Mouse (Mus musculus): ENCODE results near the gene Adat1. TPM values are rescaled to one million over a fixed set of nuclear protein-coding genes. Genes with fewer than 3 reads are reported as not detected.
"Not testable (repeated sequence)": the region's sequence is repeated elsewhere in the genome, so short reads cannot be mapped to it uniquely, and the experiment has no call there.

The Adat1 gene
- polyA plus RNA-seq, 1 experiment from 2014 or later: 17.8 TPM

GRCm38 (mm10) chr8:111940171-111941100, 51.7 kb downstream of the Adat1 start, which contains the start of gene Gabarapl2:
Gabarapl2 (plus strand) TSS chr8:111940703.
- Histone ChIP-seq H3K4me3 (ENCODE audit: low read depth, low read length) (peak within 1 kb of the TSS; percentile 99), H3K27me3 (replicated peaks; ENCODE audit: control insufficient read depth, insufficient read depth, low read length) (no peaks in the 10 kb centered on the region), H3K9me3 (ENCODE audit: control insufficient read depth, low read length) (no peaks in the 10 kb centered on the region), H3K27ac (ENCODE audit: low read depth, low read length) (peak within 1 kb of the TSS; percentile 73), H3K9ac (ENCODE audit: low read depth, low read length) (peak within 1 kb of the TSS; percentile 92), H3K4me1 (replicated peaks; ENCODE audit: control insufficient read depth, insufficient read depth, low read length) (peaks cover 13% of the 10 kb centered on the region), H3K4me2 (peak within 1 kb of the TSS; percentile 95), H3K36me3 (ENCODE audit: control insufficient read depth, insufficient read depth, low read length) (peaks cover 7% of the 10 kb centered on the region; the same call in 1 of the 2 replicates)
- ATAC-seq (replicated peaks; ENCODE audit: low FRiP score) (peak; percentile 95), DNase-seq (ENCODE audit: low spot score) (peak; percentile 92)
- WGBS: under 1% methylated on average over 65 of the region's 65 CpGs

- Histone ChIP-seq H3K36me3 (ENCODE audit: control insufficient read depth, insufficient read depth, low read length) (peaks cover 2% of the 10 kb centered on the region; the same call in 1 of the 2 replicates), H3K9me3 (ENCODE audit: control insufficient read depth, low read length) (no peaks in the 10 kb centered on the region), H3K4me2 (peak overlapping the region; percentile 95), H3K27ac (ENCODE audit: low read depth, low read length) (peak overlapping the region; percentile 73), H3K9ac (ENCODE audit: low read depth, low read length) (peak overlapping the region; percentile 92), H3K4me1 (replicated peaks; ENCODE audit: control insufficient read depth, insufficient read depth, low read length) (peaks cover 13% of the 10 kb centered on the region), H3K4me3 (ENCODE audit: low read depth, low read length) (peak overlapping the region; percentile 99), H3K27me3 (replicated peaks; ENCODE audit: control insufficient read depth, insufficient read depth, low read length) (no peaks in the 10 kb centered on the region)
- DNase-seq (ENCODE audit: low spot score): peak; percentile 61
- ATAC-seq (replicated peaks; ENCODE audit: low FRiP score): peak; percentile 82
- 9% methylated on average over 10 of the region's 10 CpGs for WGBS
Measured at GRCm38 (mm10) chr8:111939516-111940142, 52.5 kb downstream of the Adat1 start.

GRCm38 (mm10) chr8:111938076-111938985, 53.8 kb downstream of the Adat1 start:
- 84% methylated on average over 8 of the region's 9 CpGs for WGBS
- not testable (repeated sequence) for H3K27ac ChIP-seq (ENCODE audit: low read depth, low read length); DNase-seq (ENCODE audit: low spot score); H3K4me2 ChIP-seq; H3K9me3 ChIP-seq (ENCODE audit: control insufficient read depth, low read length); H3K4me3 ChIP-seq (ENCODE audit: low read depth, low read length); ATAC-seq (replicated peaks; ENCODE audit: low FRiP score); H3K27me3 ChIP-seq (replicated peaks; ENCODE audit: control insufficient read depth, insufficient read depth, low read length); H3K36me3 ChIP-seq (ENCODE audit: control insufficient read depth, insufficient read depth, low read length); H3K9ac ChIP-seq (ENCODE audit: low read depth, low read length)
- peaks cover 13% of the 10 kb centered on the region for H3K4me1 ChIP-seq (replicated peaks; ENCODE audit: control insufficient read depth, insufficient read depth, low read length)

GRCm38 (mm10) chr8:111937184-111937583, 54.9 kb downstream of the Adat1 start:
- ATAC-seq (replicated peaks; ENCODE audit: low FRiP score) (no peak), DNase-seq (ENCODE audit: low spot score) (no peak)
- H3K4me3 ChIP-seq (ENCODE audit: low read depth, low read length): no peak overlapping the region
- H3K27me3 ChIP-seq (replicated peaks; ENCODE audit: control insufficient read depth, insufficient read depth, low read length): no peaks in the 10 kb centered on the region
- H3K36me3 ChIP-seq (ENCODE audit: control insufficient read depth, insufficient read depth, low read length): no peaks in the 10 kb centered on the region
- peaks cover 23% of the 10 kb centered on the region for H3K4me1 ChIP-seq (replicated peaks; ENCODE audit: control insufficient read depth, insufficient read depth, low read length)
- no peak overlapping the region for H3K27ac ChIP-seq (ENCODE audit: low read depth, low read length)
- H3K9me3 ChIP-seq (ENCODE audit: control insufficient read depth, low read length): no peaks in the 10 kb centered on the region
- H3K9ac ChIP-seq (ENCODE audit: low read depth, low read length): no peak overlapping the region
- no peak overlapping the region for H3K4me2 ChIP-seq
- WGBS: 65% methylated on average over 3 of the region's 3 CpGs

GRCm38 (mm10) chr8:111934201-111934600, 57.9 kb downstream of the Adat1 start:
- Histone ChIP-seq H3K27ac (ENCODE audit: low read depth, low read length) (no peak overlapping the region), H3K4me3 (ENCODE audit: low read depth, low read length) (no peak overlapping the region), H3K27me3 (replicated peaks; ENCODE audit: control insufficient read depth, insufficient read depth, low read length) (no peaks in the 10 kb centered on the region), H3K9ac (ENCODE audit: low read depth, low read length) (no peak overlapping the region), H3K36me3 (ENCODE audit: control insufficient read depth, insufficient read depth, low read length) (no peaks in the 10 kb centered on the region), H3K9me3 (ENCODE audit: control insufficient read depth, low read length) (no peaks in the 10 kb centered on the region), H3K4me2 (peak overlapping the region; percentile 98; the same call in 1 of the 2 replicates), H3K4me1 (replicated peaks; ENCODE audit: control insufficient read depth, insufficient read depth, low read length) (peaks cover 17% of the 10 kb centered on the region)
- 83% methylated on average over 2 of the region's 2 CpGs for WGBS
- DNase-seq (ENCODE audit: low spot score) (no peak), ATAC-seq (replicated peaks; ENCODE audit: low FRiP score) (no peak)

- 2% methylated on average over 53 of the region's 53 CpGs for WGBS
- ATAC-seq (replicated peaks; ENCODE audit: low FRiP score) (peak; percentile 97), DNase-seq (ENCODE audit: low spot score) (peak; percentile 81)
- Histone ChIP-seq H3K4me3 (ENCODE audit: low read depth, low read length) (peak within 1 kb of the TSS; percentile 78), H3K4me2 (peak within 1 kb of the TSS; percentile 98), H3K36me3 (ENCODE audit: control insufficient read depth, insufficient read depth, low read length) (no peaks in the 10 kb centered on the region), H3K27ac (ENCODE audit: low read depth, low read length) (peak within 1 kb of the TSS; percentile 54), H3K4me1 (replicated peaks; ENCODE audit: control insufficient read depth, insufficient read depth, low read length) (peaks cover 17% of the 10 kb centered on the region), H3K9me3 (ENCODE audit: control insufficient read depth, low read length) (no peaks in the 10 kb centered on the region), H3K9ac (ENCODE audit: low read depth, low read length) (peak within 1 kb of the TSS; percentile 74), H3K27me3 (replicated peaks; ENCODE audit: control insufficient read depth, insufficient read depth, low read length) (no peaks in the 10 kb centered on the region)
Measured at GRCm38 (mm10) chr8:111933348-111934076, 58.6 kb downstream of the Adat1 start, which contains the start of gene Tmem231. Tmem231 (minus strand) TSS chr8:111933881.

- H3K4me2 ChIP-seq: peak overlapping the region; percentile 98
- ATAC-seq (replicated peaks; ENCODE audit: low FRiP score) (peak; percentile 46), DNase-seq (ENCODE audit: low spot score) (peak; percentile 51)
- H3K27ac ChIP-seq (ENCODE audit: low read depth, low read length): peak overlapping the region; percentile 54
- WGBS: 38% methylated on average over 19 of the region's 19 CpGs
- H3K9me3 ChIP-seq (ENCODE audit: control insufficient read depth, low read length): no peaks in the 10 kb centered on the region
- peak overlapping the region; percentile 74 for H3K9ac ChIP-seq (ENCODE audit: low read depth, low read length)
- peak overlapping the region; percentile 78 for H3K4me3 ChIP-seq (ENCODE audit: low read depth, low read length)
- H3K27me3 ChIP-seq (replicated peaks; ENCODE audit: control insufficient read depth, insufficient read depth, low read length): no peaks in the 10 kb centered on the region
- no peaks in the 10 kb centered on the region for H3K36me3 ChIP-seq (ENCODE audit: control insufficient read depth, insufficient read depth, low read length)
- H3K4me1 ChIP-seq (replicated peaks; ENCODE audit: control insufficient read depth, insufficient read depth, low read length): peaks cover 17% of the 10 kb centered on the region
Measured at GRCm38 (mm10) chr8:111932580-111933336, 59.3 kb downstream of the Adat1 start.

All from liver, embryonic 11.5 days (tissue).